Mouse (Mus musculus) megakaryocyte-erythroid progenitor cell, adult 5-6 weeks (primary cell): ENCODE data around the gene Cyp4f13. TPM values are rescaled to one million over a fixed set of nuclear protein-coding genes. Genes with fewer than 3 reads are reported as not detected.

Experiments used
- ATAC-seq: replicated peaks from 2 replicates; pipeline ENCODE4 v1.8.0; 2016; ENCODE audit warnings: mild to moderate bottlenecking, inconsistent platforms; ENCODE audit not compliant: severe bottlenecking, poor library complexity, low FRiP score, low TSS enrichment
- total RNA-seq, 2 experiments: library from RNA; stranded (forward) in 1 of 2; stranded (reverse) in 1 of 2; fragments of 200-1000, 215-1000 nt in 1 of 2; fragments of >200 nt in 1 of 2; fragmentation: Nextera tagmentation in 1 of 2; gene quantifications; 2 replicates each; pipeline ENCODE4 v1.2.3; 2014 to 2017

The Cyp4f13 gene
- total RNA-seq (2014; fragmentation: Nextera tagmentation): 14.4 and 19.2 TPM in 2 replicates
- total RNA-seq (2017): 2.8 and 5.4 TPM in 2 replicates

- peak; percentile 94 for ATAC-seq
Measured at GRCm38 (mm10) chr17:32947215-32947914, at the start of gene Cyp4f13. Gene Cyp4f13, minus strand, starts transcription at chr17:32947402.

GRCm38 (mm10) chr17:32992699-32993474, 45.7 kb upstream of the Cyp4f13 start, which contains the start of gene Zfp952:
Gene Zfp952, plus strand, starts transcription at chr17:32993129.
- peak; percentile 99 for ATAC-seq

GRCm38 (mm10) chr17:32991965-32992698, 44.9 kb upstream of the Cyp4f13 start:
- no peak for ATAC-seq

- ATAC-seq: no peak
Measured at GRCm38 (mm10) chr17:32986301-32986700, 39.1 kb upstream of the Cyp4f13 start.

DNA sequence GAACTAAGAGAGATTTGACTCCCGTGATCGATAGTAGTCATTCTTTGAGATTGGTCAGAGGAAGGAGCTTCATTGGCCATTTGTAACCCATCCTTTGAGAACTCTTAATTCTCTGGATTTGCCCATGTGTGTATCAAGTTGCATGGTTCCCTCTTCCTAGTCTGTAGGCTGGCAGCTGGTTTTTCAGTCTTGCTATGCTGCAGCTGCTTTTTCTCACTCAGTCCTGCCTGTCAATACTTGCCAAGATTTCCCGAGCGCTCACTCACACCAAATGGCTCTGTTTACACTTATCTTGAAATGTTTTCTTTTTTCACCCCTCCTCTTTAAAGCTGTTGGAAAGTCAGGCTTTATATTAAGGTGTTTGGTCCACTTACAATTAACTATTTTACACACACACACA, 34.2 kb upstream of the Cyp4f13 start:
- no peak for ATAC-seq

DNA sequence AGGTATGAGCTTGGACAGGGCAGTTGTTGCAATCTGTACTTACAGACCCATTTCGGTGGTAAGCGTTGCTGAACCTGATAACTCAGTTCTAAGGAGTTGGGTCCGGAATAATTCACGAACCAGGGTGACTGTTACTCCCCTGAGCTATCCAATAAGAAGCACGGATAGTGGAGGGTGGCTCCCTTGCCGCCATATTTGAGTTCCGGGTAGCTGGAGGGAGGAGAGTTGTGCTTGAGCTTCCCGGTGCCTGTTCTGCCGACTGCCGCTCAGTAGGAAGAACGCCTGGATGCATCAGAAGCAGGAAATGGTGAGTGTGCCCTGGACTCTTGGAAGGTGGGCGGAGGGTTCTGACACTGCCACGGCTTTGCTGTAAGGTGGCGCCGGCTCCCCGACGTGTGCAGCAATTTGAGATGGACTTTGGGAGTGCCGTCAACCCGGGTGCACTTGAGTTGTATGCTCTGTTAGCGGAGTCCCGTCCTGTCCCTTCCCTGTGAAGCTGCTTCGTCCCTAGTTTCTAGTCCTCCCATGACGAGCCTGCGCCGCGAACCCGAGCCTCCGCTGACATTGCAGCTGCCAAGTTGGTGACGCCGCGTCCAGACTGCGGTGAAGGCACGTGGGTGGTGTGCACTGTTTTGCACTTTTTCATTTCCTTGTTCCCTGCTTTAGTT, 18.6 kb upstream of the Cyp4f13 start, which contains the start of gene Zfp472:
Gene Zfp472 (plus strand): TSS at position 192 of the 668 bp plus-strand sequence.
- peak; percentile 98 for ATAC-seq

DNA sequence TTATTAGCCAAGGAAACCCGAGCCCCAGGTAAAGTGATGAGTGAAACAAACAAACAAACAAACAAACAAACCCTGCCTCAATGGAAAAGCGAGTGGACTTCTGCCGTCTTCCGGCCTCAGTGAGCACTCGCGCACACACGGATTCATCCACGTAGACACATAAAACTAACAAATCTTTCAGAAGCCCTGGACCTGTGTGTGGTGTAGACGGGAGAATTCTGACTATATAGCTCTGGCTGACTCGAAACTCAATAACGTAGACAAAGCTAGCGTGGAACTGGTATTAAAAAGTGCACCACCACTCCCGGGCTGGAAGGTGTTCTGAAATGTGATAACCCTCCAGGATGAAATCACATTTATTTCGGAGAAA, 18.0 kb upstream of the Cyp4f13 start:
- ATAC-seq: no peak

DNA sequence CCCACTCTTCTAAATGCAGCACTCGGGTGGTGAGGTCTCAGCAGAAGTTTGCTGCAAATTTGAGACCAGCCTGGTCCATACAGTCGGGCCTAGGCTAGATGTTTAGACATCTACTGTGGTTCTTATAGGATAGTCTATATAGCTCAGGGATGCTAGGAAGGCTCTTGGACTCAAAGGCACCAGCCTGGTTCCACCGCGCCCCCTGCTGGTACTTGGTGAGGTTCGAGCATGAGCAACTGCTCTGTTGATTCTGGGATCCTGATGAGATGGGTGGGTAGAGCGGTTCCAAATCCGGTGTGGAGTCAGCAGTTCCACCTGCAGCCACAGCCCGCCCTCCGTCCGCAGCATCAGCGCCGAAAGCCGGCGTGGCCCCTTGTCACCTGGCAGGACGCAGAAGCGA, 4.2 kb upstream of the Cyp4f13 start:
- ATAC-seq: peak; percentile 53; the same call in 1 of the 2 replicates

DNA sequence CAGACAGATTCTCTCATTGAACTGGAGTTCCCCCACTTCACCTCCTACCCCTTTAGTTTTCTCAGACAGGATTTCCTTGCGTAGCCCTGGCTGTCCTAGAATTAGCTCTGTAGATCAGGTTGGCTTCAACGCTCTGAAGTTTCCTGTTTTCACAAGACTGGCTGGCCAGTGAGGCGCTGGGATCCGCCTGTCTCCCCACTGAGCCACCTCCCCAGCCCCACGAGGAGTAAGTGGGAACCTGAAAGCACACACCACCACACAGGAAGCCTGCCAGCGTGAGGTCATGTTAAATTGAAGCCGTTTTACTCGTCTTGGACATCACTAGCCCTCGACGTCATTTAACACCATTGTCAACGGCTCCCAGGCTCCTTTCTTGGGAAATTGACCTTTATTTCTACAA, 3.8 kb upstream of the Cyp4f13 start:
- ATAC-seq: no peak

DNA sequence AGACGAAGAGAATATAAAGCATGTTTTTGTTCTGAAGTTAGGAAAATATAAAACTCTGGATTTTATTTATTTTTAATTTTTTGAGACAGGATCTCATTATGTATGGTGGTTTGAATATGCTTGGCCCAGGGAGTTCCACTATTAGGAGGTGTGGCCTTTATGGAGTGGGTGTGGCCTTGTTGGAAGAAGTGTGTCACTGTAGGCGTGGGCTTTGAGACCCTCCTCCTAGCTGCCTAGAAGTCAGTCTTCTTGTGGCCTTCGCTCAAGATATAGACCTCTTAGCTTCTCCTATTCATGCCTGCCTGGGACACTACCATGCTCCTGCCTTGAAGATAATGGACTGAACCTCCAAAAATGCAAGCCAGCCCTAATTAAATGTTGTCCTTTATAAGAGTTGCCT, 2.9 kb upstream of the Cyp4f13 start:
- no peak for ATAC-seq

DNA sequence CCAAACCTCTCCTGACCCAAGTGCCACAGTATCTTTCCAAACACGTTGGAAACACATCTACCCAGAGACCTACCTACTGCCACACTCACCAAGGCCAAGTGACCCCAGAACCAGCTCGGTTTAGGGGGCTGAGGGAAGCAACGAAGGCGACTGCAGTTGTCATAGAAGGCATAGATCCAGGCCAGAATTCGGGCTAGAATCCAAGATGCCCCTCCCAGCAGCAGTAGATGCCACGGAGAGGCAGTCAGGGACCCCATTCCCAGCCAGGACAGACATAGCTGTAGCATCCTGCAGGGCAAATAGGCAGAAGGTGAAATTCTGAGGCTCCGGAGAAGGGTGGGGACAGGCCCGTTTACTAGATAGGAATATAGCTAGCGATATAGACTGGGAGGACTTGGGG, 486 bp downstream of the Cyp4f13 start:
- ATAC-seq: peak; percentile 15

DNA sequence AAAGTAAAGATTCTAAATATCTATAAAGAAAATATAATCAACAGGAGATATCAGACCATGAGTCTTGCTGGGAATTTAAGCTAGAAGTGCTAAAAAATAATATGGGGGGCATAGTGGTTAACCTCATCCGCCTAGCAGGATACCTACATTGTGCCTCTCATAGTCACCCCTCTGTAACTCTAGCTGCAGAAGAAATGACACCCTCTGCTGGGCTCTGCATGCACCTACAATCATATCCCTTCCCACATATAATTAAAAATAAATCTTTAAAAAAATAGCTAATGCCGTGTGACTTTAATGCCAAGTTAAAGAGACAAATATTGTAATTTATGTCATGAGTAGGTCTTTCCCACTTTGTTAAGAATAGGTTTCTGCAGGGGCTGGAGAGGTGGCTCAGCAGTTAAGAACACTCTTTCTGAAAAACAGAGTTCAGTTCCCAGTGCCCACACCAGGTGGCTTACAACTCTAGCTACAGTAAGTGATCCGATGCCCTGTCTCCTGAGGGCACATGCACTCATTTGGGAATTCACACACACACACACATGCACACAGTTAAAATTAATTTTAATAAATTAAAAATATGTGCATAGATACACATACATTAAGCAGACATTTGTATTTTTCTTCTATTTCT, 2.7 kb downstream of the Cyp4f13 start:
- ATAC-seq: peak; percentile 51; the same call in 1 of the 2 replicates

GRCm38 (mm10) chr17:32943661-32944060, 3.5 kb downstream of the Cyp4f13 start:
- no peak for ATAC-seq

DNA sequence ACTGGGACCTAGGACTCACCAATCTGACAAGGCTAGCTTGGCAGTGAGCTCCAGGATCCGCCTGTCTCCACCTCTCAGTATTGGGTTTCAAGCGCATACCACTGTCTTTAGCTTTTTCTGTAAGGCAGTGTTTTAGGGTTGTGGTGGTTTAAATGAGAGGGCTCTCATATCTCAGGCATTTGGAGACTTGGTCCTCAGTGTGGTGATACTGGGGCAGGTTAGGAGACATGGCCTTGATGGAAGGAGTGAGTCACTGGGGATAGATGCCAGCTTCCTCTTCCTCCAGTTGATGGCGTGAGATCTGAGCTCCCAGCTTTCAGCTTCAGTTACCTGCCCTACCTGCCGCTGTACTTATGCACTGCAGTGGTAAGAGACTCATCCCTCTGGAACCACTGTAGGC, 7.4 kb downstream of the Cyp4f13 start:
- no peak for ATAC-seq

GRCm38 (mm10) chr17:32927803-32928202, 19.4 kb downstream of the Cyp4f13 start:
- ATAC-seq: no peak

DNA sequence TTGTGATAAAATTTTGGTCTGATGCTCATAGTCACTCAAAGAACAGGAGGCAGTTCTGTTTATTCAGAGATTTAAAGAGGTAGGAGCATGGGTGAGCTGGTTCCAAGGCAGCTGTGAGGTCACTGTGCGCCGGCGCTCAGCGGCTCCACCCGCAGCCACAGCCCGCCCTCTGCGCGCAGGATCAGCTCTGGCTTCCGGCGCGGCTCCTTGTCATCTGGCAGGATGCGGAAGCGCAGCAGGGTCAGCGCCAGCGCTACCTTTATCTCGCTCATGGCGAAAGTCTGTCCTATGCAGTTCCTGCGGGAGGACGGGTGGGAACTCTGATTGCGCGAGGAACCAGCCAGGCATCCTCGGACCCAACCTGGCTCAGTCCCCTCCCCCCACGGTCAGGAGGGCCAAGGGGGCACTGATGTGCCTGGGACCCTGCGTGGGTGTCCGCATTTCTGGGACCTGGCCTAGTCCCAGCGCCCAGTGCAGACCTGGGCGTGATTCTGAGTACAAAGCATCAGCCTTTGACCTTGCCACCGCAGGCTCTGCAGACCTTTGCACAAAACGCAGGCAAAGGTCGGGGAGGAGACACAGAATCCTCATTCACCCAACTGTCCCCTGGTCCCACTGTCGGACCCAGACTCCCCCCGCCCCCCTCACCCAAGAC, 22.4 kb downstream of the Cyp4f13 start:
- ATAC-seq: peak; percentile 92

GRCm38 (mm10) chr17:32923681-32924080, 23.5 kb downstream of the Cyp4f13 start:
- no peak for ATAC-seq

DNA sequence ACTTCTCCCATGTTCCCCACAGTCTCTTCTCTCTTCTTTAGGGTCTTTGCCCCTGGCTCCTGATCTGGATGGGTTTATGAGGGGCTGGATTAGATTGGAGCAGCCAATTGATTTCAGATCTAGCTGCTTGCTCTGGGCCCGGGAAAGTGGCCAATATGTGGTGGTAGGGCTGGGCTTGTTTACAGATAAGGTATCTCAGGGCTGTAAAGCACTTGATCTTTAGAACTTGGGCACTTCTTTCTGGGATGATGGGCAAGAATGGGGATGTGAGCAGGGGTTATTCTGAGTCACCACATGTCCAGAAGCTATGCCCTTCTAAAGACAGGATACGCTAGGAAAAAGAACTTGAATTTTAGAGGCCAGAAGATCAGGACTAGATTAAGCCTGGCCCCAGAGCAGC, 28.1 kb downstream of the Cyp4f13 start:
- ATAC-seq: no peak

DNA sequence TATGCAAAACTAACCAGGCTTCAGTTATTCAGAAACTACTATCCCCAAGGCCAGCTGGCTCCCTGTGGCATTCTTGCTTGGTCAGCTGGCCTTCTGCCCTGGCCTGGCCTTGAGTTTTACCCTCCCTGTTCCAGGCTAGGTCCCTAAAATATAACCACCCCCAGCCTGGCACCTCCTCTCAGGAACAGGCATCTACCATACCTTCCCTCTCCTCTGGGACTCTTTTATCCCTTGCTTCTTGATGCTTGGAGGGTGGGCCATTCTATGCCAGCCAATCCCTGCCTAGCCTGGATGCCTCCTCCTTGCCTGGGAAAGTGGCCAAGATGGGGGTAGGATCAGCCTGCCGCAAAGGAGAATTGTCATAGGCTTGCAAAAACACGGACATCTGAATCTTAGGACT, 30.1 kb downstream of the Cyp4f13 start, which contains the start of gene Cyp4f14:
Gene Cyp4f14 (minus strand): TSS at position 212 of the 400 bp plus-strand sequence.
- ATAC-seq: no peak
